Mouse (Mus musculus): ENCODE measurements around the gene Cfap298. TPM values are rescaled to one million over a fixed set of nuclear protein-coding genes. Genes with fewer than 3 reads are reported as not detected.

The Cfap298 gene
- polyA plus RNA-seq, 1 experiment from 2014 or later: 37.8 TPM

DNA sequence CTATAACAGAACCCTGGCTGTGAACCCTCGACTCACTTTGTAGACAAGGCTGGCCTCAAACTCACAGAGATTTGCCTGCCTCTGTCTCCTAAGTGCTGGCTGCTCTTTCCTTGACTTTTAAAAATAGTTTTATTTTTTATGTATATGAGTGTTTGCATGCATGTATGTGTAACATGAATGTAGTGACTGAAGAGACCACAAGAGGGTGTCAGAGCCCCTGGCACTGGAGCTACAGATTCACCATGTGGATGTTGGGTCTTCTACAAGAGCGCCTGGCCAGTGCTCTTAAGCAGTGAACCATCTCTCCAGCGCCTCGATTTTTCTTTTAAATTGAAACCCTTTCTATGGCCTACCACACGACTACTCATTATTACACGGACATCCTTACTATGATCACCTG, 18.9 kb upstream of the Cfap298 start:
- Histone ChIP-seq H3K4me3 (ENCODE audit: low read depth, low read length) (no peak overlapping the region), H3K4me1 (ENCODE audit: control insufficient read depth, insufficient read depth, low read length) (no peaks in the 10 kb centered on the region), H3K27me3 (replicated peaks; ENCODE audit: control insufficient read depth, insufficient read depth, low read length) (no peaks in the 10 kb centered on the region), H3K9me3 (ENCODE audit: control insufficient read depth, low read length) (no peaks in the 10 kb centered on the region), H3K27ac (replicated peaks; ENCODE audit: low read depth, low read length) (no peak overlapping the region), H3K4me2 (ENCODE audit: low read depth, low read length) (no peak overlapping the region), H3K9ac (ENCODE audit: low read depth, low read length) (no peak overlapping the region), H3K36me3 (ENCODE audit: control insufficient read depth, insufficient read depth, low read length) (peaks cover 22% of the 10 kb centered on the region)
- DNase-seq (ENCODE audit: low spot score) (no peak), ATAC-seq (ENCODE audit: low read depth) (no peak)
- 90% methylated on average over 6 of the region's 6 CpGs for WGBS

DNA sequence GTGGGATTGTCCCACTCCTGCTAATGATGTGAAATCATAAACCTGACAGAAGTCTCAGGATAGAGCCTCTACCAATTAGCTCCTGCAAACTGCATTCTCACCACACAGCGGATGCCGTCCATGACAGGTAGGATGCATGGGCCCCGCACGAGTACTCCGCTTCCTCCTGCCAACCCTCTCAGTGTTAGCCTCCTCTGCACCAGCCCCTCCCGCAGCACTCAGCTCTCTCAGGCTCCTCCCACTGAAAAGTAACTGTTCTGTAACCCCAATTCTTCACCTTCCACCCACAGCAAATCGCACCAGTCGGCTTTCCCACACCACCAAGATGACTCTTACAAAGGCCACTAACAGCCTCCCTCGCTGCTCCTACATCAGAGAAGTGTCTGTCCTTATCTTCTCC, 18.2 kb upstream of the Cfap298 start:
- DNase-seq (ENCODE audit: low spot score): no peak
- H3K27ac ChIP-seq (replicated peaks; ENCODE audit: low read depth, low read length): no peak overlapping the region
- H3K4me2 ChIP-seq (ENCODE audit: low read depth, low read length): no peak overlapping the region
- no peak overlapping the region for H3K9ac ChIP-seq (ENCODE audit: low read depth, low read length)
- 88% methylated on average over 9 of the region's 9 CpGs for WGBS
- H3K4me3 ChIP-seq (ENCODE audit: low read depth, low read length): no peak overlapping the region
- H3K4me1 ChIP-seq (ENCODE audit: control insufficient read depth, insufficient read depth, low read length): no peaks in the 10 kb centered on the region
- H3K9me3 ChIP-seq (ENCODE audit: control insufficient read depth, low read length): no peaks in the 10 kb centered on the region
- H3K36me3 ChIP-seq (ENCODE audit: control insufficient read depth, insufficient read depth, low read length): peaks cover 22% of the 10 kb centered on the region
- no peak for ATAC-seq (ENCODE audit: low read depth)
- H3K27me3 ChIP-seq (replicated peaks; ENCODE audit: control insufficient read depth, insufficient read depth, low read length): no peaks in the 10 kb centered on the region

DNA sequence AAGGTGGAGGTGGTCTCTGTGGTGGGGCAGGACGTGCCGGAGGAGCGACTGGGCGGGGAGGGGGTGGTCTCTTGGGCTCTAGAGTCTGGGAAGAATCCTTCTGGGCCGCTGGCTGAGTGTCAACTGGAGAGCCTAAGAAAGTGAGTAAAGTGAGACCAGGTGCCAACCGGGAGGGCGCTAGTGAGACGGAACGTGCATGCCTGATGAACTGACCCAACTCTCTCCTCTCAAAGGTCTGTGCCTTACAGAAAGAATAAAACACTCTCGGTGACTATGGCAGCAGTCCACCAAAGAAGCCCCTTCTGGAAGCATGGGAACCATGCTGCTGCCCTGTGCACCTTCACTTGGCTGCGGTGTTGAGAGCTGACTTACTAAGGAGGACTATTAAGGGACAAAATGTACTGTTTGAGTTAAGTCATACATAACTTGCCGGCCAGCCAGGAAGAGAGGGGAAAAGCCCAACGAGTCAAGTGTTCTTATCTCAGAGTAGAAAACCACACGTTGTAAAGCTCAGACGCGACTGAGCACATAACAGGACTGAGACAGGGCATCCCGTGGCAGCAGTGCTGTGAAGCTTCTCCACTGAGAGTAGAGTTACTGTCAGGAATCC, 15.5 kb upstream of the Cfap298 start:
- H3K4me2 ChIP-seq (ENCODE audit: low read depth, low read length): no peak overlapping the region
- no peak overlapping the region for H3K9ac ChIP-seq (ENCODE audit: low read depth, low read length)
- no peak overlapping the region for H3K4me3 ChIP-seq (ENCODE audit: low read depth, low read length)
- peaks cover 22% of the 10 kb centered on the region for H3K36me3 ChIP-seq (ENCODE audit: control insufficient read depth, insufficient read depth, low read length)
- H3K4me1 ChIP-seq (ENCODE audit: control insufficient read depth, insufficient read depth, low read length): no peaks in the 10 kb centered on the region
- ATAC-seq (ENCODE audit: low read depth) (no peak), DNase-seq (ENCODE audit: low spot score) (no peak)
- WGBS: 55% methylated on average over 17 of the region's 17 CpGs
- no peaks in the 10 kb centered on the region for H3K9me3 ChIP-seq (ENCODE audit: control insufficient read depth, low read length)
- H3K27ac ChIP-seq (replicated peaks; ENCODE audit: low read depth, low read length): no peak overlapping the region
- no peaks in the 10 kb centered on the region for H3K27me3 ChIP-seq (replicated peaks; ENCODE audit: control insufficient read depth, insufficient read depth, low read length)

DNA sequence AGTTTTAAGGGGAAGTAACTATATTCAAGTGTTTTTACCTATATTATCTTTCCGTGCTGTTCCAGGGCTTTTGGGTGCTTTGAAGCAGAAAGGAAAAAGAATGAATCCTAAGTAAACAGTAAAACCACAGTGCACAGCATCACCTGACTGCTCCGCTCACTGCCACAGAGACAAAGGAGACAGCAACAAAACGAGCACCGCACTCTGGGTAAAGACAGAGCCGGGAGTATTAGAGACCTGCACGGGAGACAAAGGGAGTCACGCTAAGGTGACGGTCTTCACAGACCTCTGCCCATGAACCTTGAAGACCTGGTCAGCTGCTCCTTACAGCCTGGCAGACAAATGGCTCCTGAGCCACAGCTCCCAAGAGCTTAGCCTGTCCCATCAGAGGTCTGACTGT, 12.1 kb upstream of the Cfap298 start:
- Histone ChIP-seq H3K36me3 (ENCODE audit: control insufficient read depth, insufficient read depth, low read length) (peaks cover 33% of the 10 kb centered on the region), H3K9ac (ENCODE audit: low read depth, low read length) (no peak overlapping the region), H3K4me2 (ENCODE audit: low read depth, low read length) (no peak overlapping the region), H3K27ac (replicated peaks; ENCODE audit: low read depth, low read length) (no peak overlapping the region), H3K4me3 (ENCODE audit: low read depth, low read length) (no peak overlapping the region), H3K9me3 (ENCODE audit: control insufficient read depth, low read length) (no peaks in the 10 kb centered on the region), H3K27me3 (replicated peaks; ENCODE audit: control insufficient read depth, insufficient read depth, low read length) (no peaks in the 10 kb centered on the region), H3K4me1 (ENCODE audit: control insufficient read depth, insufficient read depth, low read length) (no peaks in the 10 kb centered on the region)
- ATAC-seq (ENCODE audit: low read depth) (no peak), DNase-seq (ENCODE audit: low spot score) (no peak)
- 86% methylated on average over 8 of the region's 8 CpGs for WGBS

DNA sequence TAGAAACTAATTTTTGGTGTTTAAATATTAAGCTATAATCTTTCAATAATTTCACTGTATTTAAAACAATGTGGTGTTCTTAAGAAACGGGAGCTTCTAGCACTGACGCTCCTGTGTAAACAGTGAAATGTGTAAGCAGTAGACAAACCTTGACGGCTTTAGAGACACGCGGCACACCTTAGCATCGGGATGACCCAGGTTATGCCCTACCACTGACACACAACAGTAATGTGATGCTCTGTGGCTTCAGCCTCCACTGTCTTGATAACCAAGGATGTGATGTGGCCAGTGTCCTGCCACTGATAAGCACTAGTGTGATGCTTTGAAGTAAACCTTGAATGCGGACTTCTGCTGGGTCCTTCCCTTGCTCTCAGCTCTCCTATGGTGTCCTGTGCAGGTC, 6.3 kb upstream of the Cfap298 start:
- Histone ChIP-seq H3K4me1 (ENCODE audit: control insufficient read depth, insufficient read depth, low read length) (no peaks in the 10 kb centered on the region), H3K4me3 (ENCODE audit: low read depth, low read length) (no peak overlapping the region), H3K36me3 (ENCODE audit: control insufficient read depth, insufficient read depth, low read length) (peaks cover 23% of the 10 kb centered on the region; the same call in 1 of the 2 replicates), H3K27ac (replicated peaks; ENCODE audit: low read depth, low read length) (no peak overlapping the region), H3K4me2 (ENCODE audit: low read depth, low read length) (no peak overlapping the region), H3K9ac (ENCODE audit: low read depth, low read length) (no peak overlapping the region), H3K27me3 (replicated peaks; ENCODE audit: control insufficient read depth, insufficient read depth, low read length) (no peaks in the 10 kb centered on the region), H3K9me3 (ENCODE audit: control insufficient read depth, low read length) (no peaks in the 10 kb centered on the region)
- 93% methylated on average over 7 of the region's 7 CpGs for WGBS
- ATAC-seq (ENCODE audit: low read depth) (no peak), DNase-seq (ENCODE audit: low spot score) (no peak)

DNA sequence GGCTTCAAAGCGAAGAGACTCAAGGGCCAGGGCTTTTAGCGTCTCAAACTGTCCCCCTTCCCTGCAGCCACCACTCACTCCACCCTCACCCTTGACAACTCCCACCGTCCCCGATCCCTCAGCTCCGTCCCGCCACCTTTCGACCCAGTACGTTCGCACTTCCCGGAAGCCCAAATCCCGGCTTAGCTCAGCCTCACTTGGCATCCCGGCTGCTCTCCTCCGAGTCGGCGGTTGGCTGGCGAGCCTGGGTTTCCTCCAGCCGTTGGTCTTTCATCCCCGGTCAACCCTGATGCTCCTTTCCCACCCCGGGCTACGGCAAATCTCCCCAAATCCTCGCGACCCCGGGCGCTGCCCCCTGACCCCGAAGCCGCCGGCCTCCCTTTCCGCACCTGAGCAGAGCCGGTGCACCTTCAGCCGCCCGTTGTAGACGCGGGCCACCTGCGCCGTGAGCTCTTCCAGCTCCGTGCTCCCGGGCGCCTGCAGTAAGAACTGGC, 674 bp downstream of the Cfap298 start:
- H3K9me3 ChIP-seq (ENCODE audit: control insufficient read depth, low read length): no peaks in the 10 kb centered on the region
- H3K27me3 ChIP-seq (replicated peaks; ENCODE audit: control insufficient read depth, insufficient read depth, low read length): no peaks in the 10 kb centered on the region
- peak; percentile 66 for ATAC-seq (ENCODE audit: low read depth)
- DNase-seq (ENCODE audit: low spot score): peak; percentile 76
- H3K27ac ChIP-seq (replicated peaks; ENCODE audit: low read depth, low read length): peak overlapping the region; percentile 78
- peak overlapping the region; percentile 81 for H3K4me3 ChIP-seq (ENCODE audit: low read depth, low read length)
- peak overlapping the region; percentile 73 for H3K9ac ChIP-seq (ENCODE audit: low read depth, low read length)
- WGBS: under 1% methylated on average over 30 of the region's 38 CpGs
- H3K4me1 ChIP-seq (ENCODE audit: control insufficient read depth, insufficient read depth, low read length): no peaks in the 10 kb centered on the region
- peak overlapping the region; percentile 74 for H3K4me2 ChIP-seq (ENCODE audit: low read depth, low read length)
- H3K36me3 ChIP-seq (ENCODE audit: control insufficient read depth, insufficient read depth, low read length): no peaks in the 10 kb centered on the region

DNA sequence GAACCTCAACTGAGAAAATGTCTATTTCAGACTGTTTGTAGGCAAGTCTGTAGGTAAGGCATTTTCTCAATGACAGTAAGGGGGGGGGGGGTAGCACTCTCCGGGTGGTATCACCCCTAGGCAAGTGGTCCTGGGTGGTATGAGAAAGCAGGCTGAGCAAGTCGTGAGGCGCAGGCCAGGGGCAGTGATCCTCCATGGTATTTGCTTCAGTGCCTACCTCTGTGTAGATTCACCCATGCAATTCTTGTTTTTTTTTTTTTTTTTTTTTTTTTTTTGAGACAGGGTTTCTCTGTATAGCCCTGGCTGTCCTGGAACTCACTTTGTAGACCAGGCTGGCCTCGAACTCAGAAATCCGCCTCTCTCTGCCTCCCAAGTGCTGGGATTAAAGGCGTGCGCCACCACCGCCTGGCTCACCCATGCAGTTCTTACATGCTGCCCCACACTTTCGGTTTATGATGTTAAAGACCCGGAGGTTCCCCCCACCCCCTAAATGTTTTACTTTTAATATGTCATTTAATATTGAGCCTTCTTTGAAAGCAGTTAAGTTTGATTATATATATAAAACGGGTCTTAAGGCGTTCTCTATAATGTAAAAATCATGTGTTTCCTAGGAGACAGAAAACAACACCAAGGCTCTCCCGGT, 1.3 kb downstream of the Cfap298 start:
- Histone ChIP-seq H3K27me3 (replicated peaks; ENCODE audit: control insufficient read depth, insufficient read depth, low read length) (no peaks in the 10 kb centered on the region), H3K36me3 (ENCODE audit: control insufficient read depth, insufficient read depth, low read length) (no peaks in the 10 kb centered on the region), H3K9ac (ENCODE audit: low read depth, low read length) (peak overlapping the region; percentile 73), H3K4me3 (ENCODE audit: low read depth, low read length) (peak overlapping the region; percentile 81), H3K4me2 (ENCODE audit: low read depth, low read length) (peak overlapping the region; percentile 74), H3K27ac (replicated peaks; ENCODE audit: low read depth, low read length) (peak overlapping the region; percentile 78), H3K4me1 (ENCODE audit: control insufficient read depth, insufficient read depth, low read length) (no peaks in the 10 kb centered on the region), H3K9me3 (ENCODE audit: control insufficient read depth, low read length) (no peaks in the 10 kb centered on the region)
- WGBS: 27% methylated on average over 13 of the region's 13 CpGs
- ATAC-seq (ENCODE audit: low read depth) (no peak), DNase-seq (ENCODE audit: low spot score) (no peak)

DNA sequence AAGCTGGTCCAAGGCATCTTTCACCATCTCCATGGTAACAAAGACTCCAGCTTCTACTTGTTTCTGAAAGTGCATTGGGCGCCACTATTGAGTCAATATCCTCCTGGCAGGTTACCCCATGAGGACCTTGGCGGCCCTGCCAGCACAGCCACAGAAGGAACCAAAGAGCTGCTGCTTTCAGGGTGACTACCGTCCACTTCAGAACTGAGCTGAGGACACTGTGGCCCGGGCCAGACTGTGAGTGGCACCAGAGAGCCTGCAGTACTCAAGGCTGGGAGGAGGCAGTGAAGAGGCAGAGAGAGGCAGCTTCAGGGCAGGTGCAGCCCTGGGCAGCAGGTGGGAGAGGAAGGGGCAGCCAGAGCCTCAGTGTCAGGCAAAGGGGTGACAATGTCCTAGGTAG, 7.5 kb downstream of the Cfap298 start:
- ATAC-seq (ENCODE audit: low read depth) (no peak), DNase-seq (ENCODE audit: low spot score) (no peak)
- Histone ChIP-seq H3K36me3 (ENCODE audit: control insufficient read depth, insufficient read depth, low read length) (peaks cover 10% of the 10 kb centered on the region), H3K4me2 (ENCODE audit: low read depth, low read length) (no peak overlapping the region), H3K27ac (replicated peaks; ENCODE audit: low read depth, low read length) (no peak overlapping the region), H3K9me3 (ENCODE audit: control insufficient read depth, low read length) (no peaks in the 10 kb centered on the region), H3K4me3 (ENCODE audit: low read depth, low read length) (no peak overlapping the region), H3K4me1 (ENCODE audit: control insufficient read depth, insufficient read depth, low read length) (no peaks in the 10 kb centered on the region), H3K27me3 (replicated peaks; ENCODE audit: control insufficient read depth, insufficient read depth, low read length) (no peaks in the 10 kb centered on the region), H3K9ac (ENCODE audit: low read depth, low read length) (no peak overlapping the region)
- 86% methylated on average over 4 of the region's 4 CpGs for WGBS

DNA sequence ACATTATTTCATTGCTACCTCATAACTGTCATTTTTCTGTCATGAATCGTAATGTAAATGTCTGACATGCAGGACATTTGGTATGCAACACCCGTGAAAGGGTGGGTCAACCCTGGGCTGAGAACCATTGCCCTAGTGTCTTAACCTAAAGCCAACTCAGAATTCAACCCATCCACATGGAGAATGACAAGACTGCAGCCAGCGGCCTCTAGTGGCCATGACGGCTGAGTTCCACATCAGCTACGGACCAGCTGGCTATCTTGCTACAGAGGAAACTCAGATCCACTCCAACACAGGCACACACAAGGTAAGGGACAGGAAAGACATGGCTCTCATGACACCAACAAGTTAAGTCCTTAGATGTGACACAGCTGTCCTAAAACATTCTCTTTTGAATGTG, 9.5 kb downstream of the Cfap298 start:
- WGBS: 21% methylated on average over 5 of the region's 5 CpGs
- ATAC-seq (ENCODE audit: low read depth): peak; percentile 79
- no peak overlapping the region for H3K9ac ChIP-seq (ENCODE audit: low read depth, low read length)

More for the DNA sequence above, 9.5 kb downstream of the Cfap298 start:
- Histone ChIP-seq H3K4me2 (ENCODE audit: low read depth, low read length) (no peak overlapping the region), H3K27ac (replicated peaks; ENCODE audit: low read depth, low read length) (no peak overlapping the region), H3K36me3 (ENCODE audit: control insufficient read depth, insufficient read depth, low read length) (peaks cover 10% of the 10 kb centered on the region), H3K4me1 (ENCODE audit: control insufficient read depth, insufficient read depth, low read length) (no peaks in the 10 kb centered on the region), H3K27me3 (replicated peaks; ENCODE audit: control insufficient read depth, insufficient read depth, low read length) (no peaks in the 10 kb centered on the region), H3K4me3 (ENCODE audit: low read depth, low read length) (no peak overlapping the region), H3K9me3 (ENCODE audit: control insufficient read depth, low read length) (no peaks in the 10 kb centered on the region)
- DNase-seq (ENCODE audit: low spot score): peak; percentile 77

All from embryonic facial prominence, embryonic 14.5 days (tissue).